Mouse (Mus musculus): ENCODE data around the gene Adcyap1r1. TPM values are rescaled to one million over a fixed set of nuclear protein-coding genes. Genes with fewer than 3 reads are reported as not detected.

Adcyap1r1 gene
- total and polyA plus RNA-seq, 3 experiments = not detected

DNA sequence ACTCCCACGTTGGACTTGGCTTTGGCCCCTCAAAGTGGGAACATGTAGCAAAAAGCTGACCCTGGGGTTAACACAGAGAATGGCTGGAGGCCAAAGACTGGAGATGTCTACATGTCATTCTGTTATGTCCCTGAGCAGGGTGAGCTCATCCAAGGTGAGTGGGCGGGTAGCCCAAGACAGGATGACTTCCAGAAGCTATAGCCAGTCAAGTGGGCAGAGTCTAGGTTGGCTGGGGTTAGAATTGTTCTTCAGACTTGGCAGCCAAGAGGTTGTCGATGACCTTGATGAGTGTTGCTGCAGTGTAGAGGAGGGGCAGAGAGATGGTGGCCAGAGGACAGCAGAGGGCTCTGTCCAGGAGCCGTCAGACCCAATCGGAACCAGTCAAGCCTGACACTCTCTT lies 18.9 kb downstream of the Adcyap1r1 start:
- no peaks in the 10 kb centered on the region for H3K9me3 ChIP-seq (replicated peaks; ENCODE audit: low read length)
- H3K27me3 ChIP-seq (replicated peaks) = peaks cover 35% of the 10 kb centered on the region
- no peak overlapping the region for H3K27ac ChIP-seq (ENCODE audit: insufficient read depth, low read depth)
- no peak overlapping the region for H3K4me2 ChIP-seq (ENCODE audit: insufficient read depth, low read depth, poor library complexity, severe bottlenecking)
- no peak overlapping the region for H3K9ac ChIP-seq (ENCODE audit: insufficient read depth, low read depth)
- TF ChIP-seq ZMIZ1 (IDR thresholded peaks at IDR 0.05; ENCODE audit: low read depth, low read length) (no peak), POLR2AphosphoS2 (IDR thresholded peaks at IDR 0.05; ENCODE audit: low read depth, low read length) (no peak)
- dilution Hi-C loops (cut with MboI; ENCODE audit: extremely low pct_ligation_motif_present, extremely low pct_unique_long_range_greater_than_20kb, low sequenced_read_pairs) (no loop called here), in situ Hi-C loops (cut with MboI; ENCODE audit: low pct_ligation_motif_present, low pct_unique_long_range_greater_than_20kb, low sequenced_read_pairs) (no loop called here)
- no peak overlapping the region for H3K4me3 ChIP-seq (replicated peaks in 1 of 3; ENCODE audit: low read depth in 2 of 3, low read length in 2 of 3, poor library complexity in 1 of 3)
- no peaks in the 10 kb centered on the region for H3K79me2 ChIP-seq (replicated peaks; ENCODE audit: control insufficient read depth, extremely low read depth, insufficient read depth, poor library complexity, severe bottlenecking)
- H3K36me3 ChIP-seq (replicated peaks in 1 of 2; ENCODE audit: control insufficient read depth in 1 of 2, insufficient read depth in 1 of 2, low read length in 1 of 2) = no peaks in the 10 kb centered on the region
- DNase-seq (ENCODE audit: extremely low read depth) = no peak
- peaks cover 0 to 3% of the 10 kb centered on the region in 2 experiments; a peak in 2 of 4 replicates for H3K4me1 ChIP-seq (ENCODE audit: control insufficient read depth in 1 of 2, insufficient read depth in 2 of 2)

DNA sequence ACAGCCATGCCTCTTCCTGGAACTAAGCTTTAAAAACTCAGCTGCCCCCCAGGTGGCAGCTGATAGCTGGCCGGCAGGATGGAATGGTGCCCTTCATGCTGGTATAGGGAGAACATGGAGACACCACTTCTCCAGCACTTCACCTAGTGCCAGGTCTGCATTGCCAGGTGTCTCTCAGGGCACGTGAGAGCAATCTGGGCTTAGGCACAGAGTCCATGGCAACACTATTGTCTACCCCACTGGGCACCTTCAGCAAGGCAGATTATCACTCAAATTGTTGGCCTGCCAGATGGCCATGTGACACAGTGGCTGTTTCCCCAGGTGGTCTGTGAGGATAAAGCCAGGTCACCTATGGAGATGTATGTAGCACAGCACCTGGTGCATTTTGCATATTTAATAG lies 20.6 kb downstream of the Adcyap1r1 start:
- DNase-seq (ENCODE audit: extremely low read depth) = no peak
- Histone ChIP-seq H3K27ac (ENCODE audit: insufficient read depth, low read depth) (no peak overlapping the region), H3K4me2 (ENCODE audit: insufficient read depth, low read depth, poor library complexity, severe bottlenecking) (no peak overlapping the region), H3K9me3 (replicated peaks; ENCODE audit: low read length) (no peaks in the 10 kb centered on the region), H3K36me3 (replicated peaks in 1 of 2; ENCODE audit: control insufficient read depth in 1 of 2, insufficient read depth in 1 of 2, low read length in 1 of 2) (no peaks in the 10 kb centered on the region), H3K9ac (ENCODE audit: insufficient read depth, low read depth) (no peak overlapping the region), H3K4me3 (replicated peaks in 1 of 3; ENCODE audit: low read depth in 2 of 3, low read length in 2 of 3, poor library complexity in 1 of 3) (no peak overlapping the region), H3K79me2 (replicated peaks; ENCODE audit: control insufficient read depth, extremely low read depth, insufficient read depth, poor library complexity, severe bottlenecking) (no peaks in the 10 kb centered on the region), H3K4me1 (ENCODE audit: control insufficient read depth in 1 of 2, insufficient read depth in 2 of 2) (no peaks in the 10 kb centered on the region), H3K27me3 (replicated peaks) (peaks cover 41% of the 10 kb centered on the region)
- in situ Hi-C loops (cut with MboI; ENCODE audit: low pct_ligation_motif_present, low pct_unique_long_range_greater_than_20kb, low sequenced_read_pairs) = no loop called here
- TF ChIP-seq MAX (IDR thresholded peaks at IDR 0.05; ENCODE audit: low read length) (no peak), HCFC1 (IDR thresholded peaks at IDR 0.05; ENCODE audit: low read depth, low read length) (no peak), KAT2A (IDR thresholded peaks at IDR 0.05; ENCODE audit: insufficient replicate concordance, low read length) (no peak), GABPA (IDR thresholded peaks at IDR 0.05; ENCODE audit: insufficient replicate concordance, low read depth, low read length) (no peak)
- dilution Hi-C loops (cut with MboI; ENCODE audit: extremely low pct_ligation_motif_present, extremely low pct_unique_long_range_greater_than_20kb, low sequenced_read_pairs) = no loop called here

DNA sequence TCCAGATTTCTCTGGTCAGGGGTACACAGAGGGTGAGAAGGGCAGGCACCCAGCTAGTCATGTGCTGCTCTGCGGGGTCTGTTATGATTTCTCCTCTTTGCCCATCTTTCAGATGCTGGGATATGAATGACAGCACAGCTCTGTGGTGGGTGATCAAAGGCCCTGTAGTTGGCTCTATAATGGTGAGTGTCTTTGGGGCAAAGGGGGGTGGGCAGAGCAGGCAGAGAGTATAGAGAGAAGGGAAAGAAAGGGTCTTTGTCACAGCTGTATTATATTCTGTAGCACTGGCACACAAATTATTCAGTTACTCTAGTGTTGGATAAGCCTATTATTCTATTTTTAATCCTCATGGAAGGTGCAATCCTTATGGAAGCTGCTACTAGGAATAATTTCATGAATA lies 29.2 kb downstream of the Adcyap1r1 start:
- H3K36me3 ChIP-seq (replicated peaks in 1 of 2; ENCODE audit: control insufficient read depth in 1 of 2, insufficient read depth in 1 of 2, low read length in 1 of 2) = no peaks in the 10 kb centered on the region
- H3K4me2 ChIP-seq (ENCODE audit: insufficient read depth, low read depth, poor library complexity, severe bottlenecking) = no peak overlapping the region
- H3K4me1 ChIP-seq (ENCODE audit: control insufficient read depth in 1 of 2, insufficient read depth in 2 of 2) = no peaks in the 10 kb centered on the region
- in situ Hi-C loops (cut with MboI; ENCODE audit: low pct_ligation_motif_present, low pct_unique_long_range_greater_than_20kb, low sequenced_read_pairs) = no loop called here
- H3K27ac ChIP-seq (ENCODE audit: insufficient read depth, low read depth) = no peak overlapping the region
- no peak for TF ChIP-seq UBTF (IDR thresholded peaks at IDR 0.05; ENCODE audit: low read depth, low read length)
- no peak for TF ChIP-seq MAX (IDR thresholded peaks at IDR 0.05; ENCODE audit: low read length)
- no peak for TF ChIP-seq MAZ (IDR thresholded peaks at IDR 0.05; ENCODE audit: low read depth, low read length)
- TF ChIP-seq USF1 (IDR thresholded peaks at IDR 0.05; ENCODE audit: low read depth, low read length) = no peak
- TF ChIP-seq ZMIZ1 (IDR thresholded peaks at IDR 0.05; ENCODE audit: low read depth, low read length) = no peak
- no peak for TF ChIP-seq CHD2 (IDR thresholded peaks at IDR 0.05; ENCODE audit: low read length)
- no peak for TF ChIP-seq CHD1 (IDR thresholded peaks at IDR 0.05; ENCODE audit: low read depth, low read length)
- TF ChIP-seq JUND (conservative IDR thresholded peaks at IDR 0.05; ENCODE audit: low read depth, low read length) = no peak
- TF ChIP-seq MEF2A (IDR thresholded peaks at IDR 0.05; ENCODE audit: borderline replicate concordance, low read depth, low read length) = no peak
- TF ChIP-seq NELFE (IDR thresholded peaks at IDR 0.05; ENCODE audit: low read depth, low read length) = no peak
- TF ChIP-seq MAFK (IDR thresholded peaks at IDR 0.05; ENCODE audit: insufficient replicate concordance, low read length) = no peak
- TF ChIP-seq RAD21 (IDR thresholded peaks at IDR 0.05; ENCODE audit: low read depth, low read length) = no peak
- TF ChIP-seq TCF12 (IDR thresholded peaks at IDR 0.05; ENCODE audit: low read depth, low read length) = no peak
- no peak for TF ChIP-seq POLR2A (IDR thresholded peaks at IDR 0.05; ENCODE audit: low read depth, low read length)
- TF ChIP-seq RCOR1 (conservative IDR thresholded peaks at IDR 0.05; ENCODE audit: low read depth, low read length) = no peak
- TF ChIP-seq POLR2AphosphoS2 (IDR thresholded peaks at IDR 0.05; ENCODE audit: low read depth, low read length) = no peak
- no peak for TF ChIP-seq SIN3A (IDR thresholded peaks at IDR 0.05; ENCODE audit: low read length)
- no peaks in the 10 kb centered on the region for H3K79me2 ChIP-seq (replicated peaks; ENCODE audit: control insufficient read depth, extremely low read depth, insufficient read depth, poor library complexity, severe bottlenecking)
- no peaks in the 10 kb centered on the region for H3K9me3 ChIP-seq (replicated peaks; ENCODE audit: low read length)
- no peak for DNase-seq (ENCODE audit: extremely low read depth)
- H3K4me3 ChIP-seq (replicated peaks in 1 of 3; ENCODE audit: low read depth in 2 of 3, low read length in 2 of 3, poor library complexity in 1 of 3) = no peak overlapping the region
- dilution Hi-C loops (cut with MboI; ENCODE audit: extremely low pct_ligation_motif_present, extremely low pct_unique_long_range_greater_than_20kb, low sequenced_read_pairs) = no loop called here
- no peak overlapping the region for H3K9ac ChIP-seq (ENCODE audit: insufficient read depth, low read depth)
- H3K27me3 ChIP-seq (replicated peaks) = peaks cover 55% of the 10 kb centered on the region

All from CH12.LX (cell line).